Mouse (Mus musculus) embryo, embryonic 9.5 days (tissue): Measurements from ENCODE around the gene Olfr548-ps1.

Source experiments
- DNase-seq: peaks from one replicate; pipeline ENCODE4 v3.0.0-alpha.2; 2017; ENCODE audit errors: extremely low spot score

Olfr548-ps1 gene

GRCm38 (mm10) chr7:102573174-102573830, 32.6 kb downstream of the Olfr548-ps1 start:
- no peak for DNase-seq

DNA sequence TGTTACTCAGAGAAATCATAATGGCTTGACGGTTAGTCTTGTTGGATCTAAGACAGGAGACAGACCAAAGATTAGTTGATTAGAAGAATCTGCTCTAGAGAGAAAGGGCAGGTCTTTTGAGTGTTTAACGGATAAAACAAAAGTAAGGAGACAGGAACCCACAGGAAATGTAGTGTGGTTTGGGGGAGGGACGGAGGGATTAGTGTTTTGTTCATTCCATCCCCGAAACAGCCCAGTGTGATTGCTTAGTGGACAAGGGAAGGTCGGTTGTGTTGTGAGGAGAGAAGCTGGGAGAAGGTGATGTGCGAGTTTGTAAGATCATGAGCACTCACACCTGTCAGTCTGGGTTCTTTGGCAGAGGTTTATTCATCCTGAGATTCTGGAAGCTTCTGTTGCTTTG, 35.3 kb downstream of the Olfr548-ps1 start:
- DNase-seq = no peak

GRCm38 (mm10) chr7:102591786-102592185, 51.1 kb downstream of the Olfr548-ps1 start, which contains the start of gene Olfr551:
TSS of gene Olfr551 (minus strand) at chr7:102591886.
- DNase-seq = no peak
